Mouse (Mus musculus) limb, embryonic 12.5 days (tissue): ENCODE results near the gene Ctsz. TPM values are rescaled to one million over a fixed set of nuclear protein-coding genes. Genes with fewer than 3 reads are reported as not detected.

Experiments
- ATAC-seq: fragments of 200-750 bp; cut with Nextera tagmentation; 2 replicates; pipeline ENCODE4 v1.8.0; 2017; ENCODE audit warnings: low read depth, moderate TSS enrichment; ENCODE audit not compliant: insufficient number of reproducible peaks, insufficient read depth, low FRiP score, low TSS enrichment
- H3K27ac ChIP-seq: fragments of 300-500 bp; sonication (generic); 2 replicates; pipeline ENCODE4 v1.5.1; 2016; ENCODE audit warnings: mild to moderate bottlenecking, moderate library complexity
- H3K27me3 ChIP-seq: fragments of 300-500 bp; sonication (generic); 2 replicates; pipeline ENCODE4 v1.6.1; 2016; ENCODE audit warnings: mild to moderate bottlenecking, moderate library complexity
- H3K36me3 ChIP-seq: fragments of 300-500 bp; sonication (generic); 2 replicates; pipeline ENCODE4 v1.6.1; 2016; ENCODE audit warnings: mild to moderate bottlenecking, moderate library complexity
- H3K4me1 ChIP-seq: fragments of 300-500 bp; sonication (generic); replicated peaks from 2 replicates; pipeline ENCODE4 v1.6.1; 2016
- H3K4me2 ChIP-seq: fragments of 300-500 bp; sonication (generic); 2 replicates; pipeline ENCODE4 v1.6.1; 2016; ENCODE audit warnings: mild to moderate bottlenecking, moderate library complexity
- H3K4me3 ChIP-seq: fragments of 300-500 bp; sonication (generic); replicated peaks from 2 replicates; pipeline ENCODE4 v1.5.1; 2016; ENCODE audit warnings: mild to moderate bottlenecking
- H3K9ac ChIP-seq: fragments of 300-500 bp; sonication (generic); replicated peaks from 2 replicates; pipeline ENCODE4 v1.6.1; 2016; ENCODE audit warnings: mild to moderate bottlenecking, moderate library complexity
- H3K9me3 ChIP-seq: fragments of 300-500 bp; sonication (generic); 2 replicates; pipeline ENCODE4 v1.6.1; 2016; ENCODE audit warnings: mild to moderate bottlenecking, moderate library complexity
- WGBS: fragments of 180-500 bp; shearing (Covaris S2); methylation state at CpG from one replicate; pipeline ENCODE4 v1.1.7; 2016; 5-methylcytosine and 5-hydroxymethylcytosine counted together
- polyA plus RNA-seq: library from polyadenylated mRNA; unstranded; fragments of >200 nt; fragmentation: Nextera tagmentation; extraction: Ambion mirVana; gene quantifications from 2 replicates; pipeline ENCODE4 v1.2.1, GENCODE M21; 2016

Gene Ctsz
- polyA plus RNA-seq, 1 experiment from 2014 or later: 105 TPM

- H3K27ac ChIP-seq: no peak overlapping the region
- 89% methylated on average over 3 of the region's 3 CpGs for WGBS
- ATAC-seq: no peak
Observed at GRCm38 (mm10) chr2:174391936-174392335, 46.9 kb downstream of the Ctsz start.

GRCm38 (mm10) chr2:174381021-174381420, 57.8 kb downstream of the Ctsz start:
- no peak for ATAC-seq
- Histone ChIP-seq H3K4me2 (no peak overlapping the region), H3K27ac (no peak overlapping the region), H3K4me1 (no peaks in the 10 kb centered on the region), H3K9ac (no peak overlapping the region), H3K4me3 (no peak overlapping the region), H3K27me3 (no peaks in the 10 kb centered on the region), H3K9me3 (no peaks in the 10 kb centered on the region), H3K36me3 (no peaks in the 10 kb centered on the region)
- 85% methylated on average over 9 of the region's 9 CpGs for WGBS

More at GRCm38 (mm10) chr2:174391936-174392335, 46.9 kb downstream of the Ctsz start:
- H3K4me3 ChIP-seq: no peak overlapping the region
- no peaks in the 10 kb centered on the region for H3K27me3 ChIP-seq
- no peaks in the 10 kb centered on the region for H3K36me3 ChIP-seq
- H3K4me2 ChIP-seq: no peak overlapping the region
- H3K4me1 ChIP-seq: no peaks in the 10 kb centered on the region
- no peak overlapping the region for H3K9ac ChIP-seq
- H3K9me3 ChIP-seq: no peaks in the 10 kb centered on the region

Other genes starting within 250 kb of the Ctsz start
- gene Gnas, start 154.7 kb downstream of the Ctsz start, polyA plus RNA-seq: 1,822 and 1,905 TPM in 2 replicates
- gene Gm20721, start 92.3 kb downstream of the Ctsz start, polyA plus RNA-seq: 19.9 and 22.9 TPM in 2 replicates
- 190 and 193 TPM in 2 replicates for gene Nelfcd, start 23.2 kb downstream of the Ctsz start, polyA plus RNA-seq
- 4.3 and 5.2 TPM in 2 replicates for gene Tubb1, start 11.7 kb upstream of the Ctsz start, polyA plus RNA-seq
- gene Atp5e, start 25.1 kb upstream of the Ctsz start, polyA plus RNA-seq: 805 and 852 TPM in 2 replicates
- gene Prelid3b, start 34.0 kb upstream of the Ctsz start, polyA plus RNA-seq: 103 and 111 TPM in 2 replicates
- gene Zfp831, start 204.5 kb upstream of the Ctsz start, polyA plus RNA-seq: 0.03 TPM in 1 of 2 replicates, not detected in the other